Mouse (Mus musculus) gastrocnemius, postnatal 4 days (tissue): ENCODE results near the gene Mysm1. TPM values are rescaled to one million over a fixed set of nuclear protein-coding genes. Genes with fewer than 3 reads are reported as not detected.

Experiments
- DNase-seq, 2 experiments: peaks; one replicate each; pipeline ENCODE4 v3.0.0; 2021 to 2022; ENCODE audit warnings: low spot score in 2 of 2, mixed read lengths in 2 of 2
- long read RNA-seq, 2 experiments: library from polyadenylated mRNA; stranded (forward); transcript quantifications; one replicate each; pipeline ENCODE4 v2.0.0; 2021
- total RNA-seq, 2 experiments: library from RNA; stranded (reverse); gene quantifications; 2 replicates each; pipeline ENCODE4 v1.2.3; 2021

Gene Mysm1
- 10 to 100 TPM; 21.7 to 22.2 TPM for total RNA-seq
- long read RNA-seq, experiment 1, full-length matches to known transcripts, result 1 of 3 reads
- long read RNA-seq, experiment 1, partial matches to known transcripts, result 0 of 3 reads
- long read RNA-seq, experiment 1, other reads (novel, unspliced or antisense), result 2 of 3 reads
- long read RNA-seq, experiment 2, full-length matches to known transcripts, result 2 of 3 reads
- long read RNA-seq, experiment 2, partial matches to known transcripts, result 0 of 3 reads
- long read RNA-seq, experiment 2, other reads (novel, unspliced or antisense), result 1 of 3 reads

DNA sequence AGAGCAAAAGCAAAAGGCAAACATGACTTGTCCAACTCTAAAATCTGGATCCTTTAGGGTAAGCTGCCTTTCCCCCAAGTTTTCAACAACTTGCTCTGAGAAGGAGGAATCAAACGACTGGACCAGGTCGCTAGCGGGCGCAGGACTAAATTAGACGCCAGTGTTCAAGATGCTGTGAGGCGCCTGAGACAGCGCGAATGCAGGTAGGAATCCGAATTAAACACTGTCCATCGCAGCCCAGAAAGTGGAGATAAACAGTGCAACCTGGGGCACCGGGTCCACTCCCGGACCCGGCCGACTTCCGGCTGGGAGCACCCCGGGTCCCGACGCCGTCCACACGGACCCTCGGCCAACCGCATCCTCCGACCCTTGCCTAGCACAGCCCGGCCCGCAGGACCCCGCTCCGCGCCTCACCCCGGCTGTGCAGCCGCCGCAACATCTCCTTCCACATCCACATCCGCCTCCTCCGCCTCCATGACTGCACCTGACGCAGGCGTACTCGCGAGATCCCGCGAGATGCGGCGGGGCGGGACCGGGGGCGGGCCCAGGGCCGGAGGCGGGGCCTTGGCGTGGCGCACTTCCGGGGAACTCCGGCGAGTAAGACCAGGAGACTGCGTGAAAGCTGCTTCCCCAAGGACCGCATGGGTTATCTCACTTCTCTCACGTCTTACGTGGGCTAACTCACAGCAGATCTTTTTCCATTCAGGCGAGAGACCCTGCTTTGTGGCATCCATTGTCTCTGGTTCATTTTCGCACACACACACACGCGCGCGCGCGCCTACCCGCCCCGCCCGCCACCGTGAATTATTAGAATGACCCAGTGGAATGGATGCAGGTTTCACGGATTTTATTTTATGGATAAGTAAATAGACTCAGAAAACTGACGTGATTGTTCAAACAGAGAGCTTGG lies at the start of gene Mysm1:
TSS of gene Mysm1 (minus strand) at position 511 of the 910 bp plus-strand sequence.
- peak; percentile 94 to 96 for DNase-seq

DNA sequence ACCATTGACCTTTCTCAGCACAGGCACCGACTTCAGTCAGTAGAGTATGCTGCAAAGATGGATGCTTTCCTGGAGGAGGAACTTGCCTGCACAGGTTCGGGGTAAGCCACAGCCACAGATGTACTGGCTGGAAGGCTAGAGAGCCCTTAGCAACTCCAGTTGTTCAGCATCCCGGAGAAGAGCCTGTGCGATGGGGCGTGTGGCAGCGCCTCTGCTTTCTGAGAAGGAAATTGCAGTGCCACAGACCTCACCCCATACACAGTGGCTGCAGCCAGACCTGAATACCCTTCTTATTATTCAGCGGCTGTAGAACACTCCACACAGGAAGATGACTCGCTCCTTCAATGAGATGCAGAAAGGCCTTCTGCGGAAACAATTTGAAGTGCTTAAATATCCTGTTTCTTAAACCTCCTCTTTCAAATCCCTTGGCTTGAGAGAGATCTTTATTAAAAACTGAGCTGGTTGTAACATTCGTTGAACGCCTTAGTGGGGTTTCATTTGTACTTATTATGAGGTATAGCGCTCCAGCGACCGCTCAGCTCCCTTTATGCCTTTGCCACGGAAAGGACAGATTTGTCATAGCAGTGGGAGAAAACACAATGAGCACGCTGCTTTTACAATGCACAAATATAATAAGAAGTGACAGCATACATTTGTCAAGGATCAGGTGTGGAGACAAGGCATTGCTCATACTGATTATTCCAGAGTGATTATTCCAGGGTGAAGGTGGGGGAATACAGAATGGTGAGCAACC lies 47.1 kb upstream of the Mysm1 start:
- DNase-seq, result no peak

DNA sequence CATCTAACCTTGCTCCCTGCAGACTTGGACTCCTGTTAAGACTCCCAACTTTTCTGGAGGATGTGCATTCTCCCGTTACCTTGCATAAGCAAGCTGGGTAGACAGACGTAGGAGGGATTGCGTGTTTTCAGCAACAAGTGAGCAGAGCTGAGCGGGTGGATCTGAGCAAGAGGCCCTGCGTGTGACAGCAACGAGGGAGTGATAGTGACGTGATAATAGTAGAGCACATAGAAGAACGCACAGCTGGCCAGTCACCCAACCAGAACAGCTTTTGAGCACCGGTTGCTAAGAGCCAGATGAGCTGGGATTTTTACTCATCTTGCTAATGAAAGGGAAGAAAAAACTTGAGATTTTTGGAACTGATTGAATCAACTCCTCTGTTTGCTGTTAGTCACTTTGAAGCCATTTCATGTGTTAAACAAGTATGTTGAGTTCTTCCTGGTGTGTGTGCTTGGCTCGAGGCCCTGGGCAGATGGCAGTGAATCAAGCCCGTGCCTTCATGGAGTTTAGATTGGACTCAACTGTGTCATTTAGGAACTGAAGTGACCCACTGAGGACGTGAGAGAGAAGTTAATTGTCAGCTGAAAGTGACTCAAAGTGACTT lies 44.6 kb upstream of the Mysm1 start:
- DNase-seq, result no peak

DNA sequence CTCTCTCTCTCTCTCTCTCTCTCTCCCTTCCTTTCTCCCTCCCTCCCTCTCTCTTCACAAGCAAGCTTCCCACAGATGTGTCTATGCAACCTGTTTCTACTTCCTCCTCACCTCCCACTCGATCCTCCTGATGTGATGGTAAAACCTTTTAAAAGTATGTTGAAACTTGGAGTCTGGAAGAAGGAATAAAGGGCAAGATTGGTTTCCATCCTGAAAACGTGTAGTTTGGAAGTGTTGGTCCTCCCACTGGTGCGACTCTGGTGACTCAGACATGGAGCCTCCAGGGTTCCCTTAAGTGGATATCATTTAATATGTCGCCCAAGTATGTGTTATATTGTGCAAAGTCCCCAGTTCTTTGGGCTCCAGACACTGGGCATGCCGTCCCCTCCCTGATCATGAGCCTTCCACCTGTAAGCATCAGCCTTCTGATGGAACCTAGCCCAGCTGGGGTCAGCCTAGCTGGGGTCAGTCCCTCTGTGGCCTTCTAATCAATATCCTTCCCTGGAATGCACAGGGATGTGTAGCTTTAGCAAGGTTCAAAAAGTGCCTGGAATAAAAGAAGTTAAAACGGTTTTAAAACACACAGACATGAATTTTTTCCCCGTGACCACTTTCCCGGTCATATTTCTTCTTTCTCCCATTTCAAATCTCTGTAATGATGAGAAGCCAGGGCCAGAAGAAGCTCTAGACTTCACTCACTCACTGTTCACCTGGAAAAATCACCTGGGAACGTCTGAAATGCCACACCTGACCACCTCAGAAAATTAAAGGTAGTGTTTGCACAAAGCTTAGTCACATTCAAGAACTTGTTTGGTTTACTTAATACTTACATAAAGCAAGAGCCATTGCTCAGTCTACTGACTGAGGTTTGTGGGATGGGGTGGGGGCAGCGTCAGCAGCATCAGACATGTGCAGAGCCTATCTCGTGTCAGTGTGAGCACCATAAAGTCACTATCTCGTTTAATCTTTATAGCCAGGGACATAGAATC lies 43.0 kb upstream of the Mysm1 start:
- no peak for DNase-seq

DNA sequence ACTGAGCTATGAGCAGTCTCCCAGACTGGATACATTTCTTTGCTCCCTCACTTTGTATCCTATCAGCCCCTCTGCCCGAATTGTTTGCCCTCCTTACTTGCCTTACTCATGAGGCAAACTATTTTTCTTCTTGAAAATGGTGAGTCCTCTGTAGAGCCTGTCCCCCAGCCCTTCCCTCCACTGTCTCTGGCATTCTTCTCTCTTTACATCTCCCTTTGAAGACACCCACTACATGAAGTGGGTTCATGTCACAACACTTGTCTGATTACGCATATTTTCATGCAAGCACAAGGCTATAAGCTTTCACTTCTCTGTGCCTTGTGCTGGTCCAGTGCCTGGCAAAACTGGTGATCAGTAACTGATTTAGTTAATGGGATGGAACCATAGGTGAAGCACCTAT lies 41.3 kb upstream of the Mysm1 start:
- no peak for DNase-seq

DNA sequence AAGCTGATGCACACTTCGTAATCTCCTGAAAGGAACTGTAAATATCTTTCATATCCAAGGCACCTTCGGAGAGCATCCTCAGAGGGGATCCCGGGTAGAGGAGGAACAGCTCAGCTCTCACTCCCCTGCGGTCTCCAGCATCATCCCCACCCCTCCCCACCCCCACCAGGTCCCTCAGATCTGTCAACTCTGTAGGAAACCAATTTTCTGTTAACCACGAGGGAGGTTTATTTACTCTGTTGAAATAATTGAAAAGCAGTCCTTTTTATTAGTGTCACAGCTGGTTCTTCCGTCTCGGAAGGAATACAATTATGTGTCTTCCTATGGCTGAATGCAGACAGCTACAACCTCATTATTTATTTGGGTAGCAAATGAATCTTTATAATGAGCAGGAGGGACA lies 39.3 kb upstream of the Mysm1 start:
- DNase-seq, result no peak

DNA sequence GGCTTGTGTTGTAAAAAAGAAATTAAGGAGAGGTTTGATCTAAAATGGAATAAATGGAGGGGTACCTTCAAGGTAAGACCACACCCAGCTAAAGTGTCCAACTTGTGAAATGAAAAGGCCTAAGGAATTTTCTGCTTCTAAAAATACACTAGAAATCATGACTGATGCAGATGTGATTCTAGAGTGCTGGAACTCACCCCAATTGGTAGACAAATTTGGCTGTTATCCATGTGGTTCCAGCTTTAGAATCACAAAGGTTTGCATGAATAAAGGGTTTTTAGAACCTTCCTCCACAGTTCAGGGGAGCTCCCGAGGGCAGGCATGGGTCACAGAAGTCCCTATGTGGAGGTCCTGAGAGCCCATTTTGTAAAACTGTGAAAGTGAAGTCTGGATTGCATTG lies 33.8 kb upstream of the Mysm1 start:
- DNase-seq, result no peak

DNA sequence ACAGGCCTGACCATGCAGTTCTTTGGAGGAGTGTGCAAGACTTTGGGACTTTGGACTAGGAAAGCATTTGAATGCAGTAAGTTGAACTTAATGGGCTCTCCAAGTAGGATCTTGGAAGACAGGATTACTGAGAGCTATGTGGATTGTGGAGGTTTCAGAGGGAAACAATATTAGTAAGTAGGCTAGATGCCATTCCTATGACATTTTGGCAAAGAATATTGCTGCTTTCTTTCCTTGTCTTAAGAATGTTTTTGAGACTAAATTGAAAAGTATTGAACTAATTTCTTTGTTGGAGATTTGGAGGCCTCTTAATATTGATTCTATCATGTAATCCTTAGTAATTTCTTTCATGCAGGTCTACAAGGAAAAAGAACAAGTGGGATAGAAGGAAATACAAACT lies 33.4 kb upstream of the Mysm1 start:
- DNase-seq, result no peak

DNA sequence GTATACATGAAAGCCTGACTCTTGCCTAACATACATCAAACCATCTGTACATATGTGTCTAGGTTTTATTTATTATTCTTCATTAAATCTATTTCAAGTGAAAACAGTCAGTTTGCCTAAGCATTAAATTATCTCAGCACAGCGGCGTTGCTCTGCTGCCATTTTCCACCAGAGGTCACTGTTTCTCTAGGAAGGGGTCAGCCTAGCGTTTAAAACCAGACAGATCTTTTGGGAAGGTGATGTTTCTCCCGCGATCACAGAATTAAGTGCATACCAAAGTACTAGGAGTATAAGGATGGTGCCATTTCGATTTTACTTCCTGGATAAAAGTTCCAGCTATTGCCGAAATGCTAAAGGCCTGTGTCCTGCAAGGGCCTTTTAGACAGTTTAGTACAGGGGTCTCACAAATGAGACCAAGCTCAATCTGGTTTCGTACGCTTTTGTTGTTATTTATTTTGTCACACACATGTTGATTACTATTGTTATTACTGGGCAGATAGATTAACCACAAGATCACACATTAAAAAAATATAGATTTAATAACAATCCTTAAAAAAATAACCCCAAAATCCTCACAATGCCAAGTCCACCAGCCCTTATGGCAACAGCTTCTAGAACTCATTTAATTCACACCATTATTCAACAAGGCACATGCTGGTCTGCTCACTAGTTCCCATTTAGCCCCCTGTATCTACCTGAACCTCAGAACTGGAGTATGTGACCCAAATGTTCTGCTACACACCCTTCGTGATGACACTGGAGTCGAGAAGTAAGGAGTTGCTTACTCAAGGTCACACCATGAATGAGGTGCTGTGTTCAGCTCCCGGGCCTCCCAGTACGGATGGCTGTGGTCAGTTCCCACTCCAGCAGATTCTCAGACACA lies 29.5 kb upstream of the Mysm1 start:
- DNase-seq, result peak; percentile 40 to 62

DNA sequence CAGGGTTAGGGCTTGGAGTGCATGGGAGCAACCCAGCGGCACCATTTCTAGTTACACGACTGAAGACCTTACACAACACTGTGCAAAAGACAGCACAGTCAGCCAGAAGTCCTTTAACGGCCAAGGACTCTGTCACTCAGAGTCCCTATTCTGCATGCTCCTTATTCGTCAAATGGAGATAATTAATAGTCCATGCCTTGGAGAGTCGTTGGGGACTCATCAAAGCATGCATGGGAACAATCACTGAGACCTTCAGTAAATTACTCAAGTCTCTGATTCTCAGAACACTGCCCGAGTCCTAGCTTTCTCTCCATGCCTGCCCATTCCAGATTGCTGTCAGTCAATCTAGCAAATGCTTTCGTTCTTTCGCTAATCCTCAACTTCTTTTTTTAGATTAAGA lies 28.9 kb upstream of the Mysm1 start:
- DNase-seq, result no peak

DNA sequence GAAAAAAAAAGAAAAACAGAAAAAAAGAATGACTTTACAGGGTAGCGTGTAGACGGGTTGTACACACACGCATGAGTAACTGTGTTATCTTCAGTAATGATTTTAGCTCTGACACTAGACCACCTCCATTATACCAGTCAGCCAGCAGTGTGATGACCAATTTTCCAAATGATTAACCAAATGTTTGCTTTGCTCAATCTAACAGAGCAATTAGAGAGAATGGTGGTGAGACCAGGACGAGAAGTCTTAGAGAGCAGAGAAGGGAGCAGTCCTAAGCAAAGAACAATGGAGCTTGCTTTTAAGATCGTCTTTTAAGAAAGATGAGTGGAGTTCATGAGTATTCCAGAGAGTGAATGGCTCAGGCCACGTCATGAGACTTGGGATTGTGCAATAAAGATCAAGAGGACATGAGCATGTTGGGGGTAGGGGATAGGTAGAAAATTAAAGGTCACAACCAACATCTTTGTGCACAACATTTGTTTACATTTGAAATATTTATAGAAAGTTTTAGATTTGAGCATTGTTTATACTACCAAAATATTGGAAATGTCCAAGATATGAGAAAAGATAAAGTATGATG lies 26.4 kb upstream of the Mysm1 start:
- DNase-seq, result no peak

DNA sequence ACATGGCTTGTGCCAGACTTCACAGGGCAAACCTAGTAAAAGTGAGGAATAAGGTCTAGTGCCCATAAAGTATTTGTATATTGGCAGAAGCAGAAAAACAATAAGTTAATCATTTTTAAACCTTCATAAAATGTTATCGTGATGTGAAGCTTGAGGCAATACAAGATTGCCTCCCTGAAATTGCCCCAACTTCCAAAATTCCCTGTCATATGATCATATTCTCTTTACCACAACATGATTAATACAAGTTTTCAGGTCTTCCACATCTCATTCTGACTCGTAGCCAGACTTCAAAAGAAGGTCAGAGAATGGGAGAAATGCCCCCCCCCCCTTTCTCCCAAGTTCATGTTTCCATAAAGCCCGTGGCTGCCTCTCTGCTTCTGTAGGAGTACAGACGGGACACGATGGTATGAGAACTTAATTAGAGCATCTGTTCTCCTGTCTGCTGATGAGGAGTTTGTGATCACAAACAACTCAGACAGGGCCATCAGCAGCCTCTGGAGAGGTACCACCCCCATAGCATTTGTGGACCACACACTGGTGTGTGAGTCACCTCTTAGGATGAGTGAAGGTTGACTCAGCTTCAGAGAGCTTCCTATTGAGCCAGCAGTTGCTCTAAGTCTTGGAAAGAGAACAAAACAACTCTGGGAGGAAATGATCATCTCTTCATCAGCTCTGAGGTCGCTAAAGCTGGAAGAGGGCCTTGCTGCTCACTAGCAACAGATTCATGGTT lies 22.3 kb upstream of the Mysm1 start:
- no peak for DNase-seq

DNA sequence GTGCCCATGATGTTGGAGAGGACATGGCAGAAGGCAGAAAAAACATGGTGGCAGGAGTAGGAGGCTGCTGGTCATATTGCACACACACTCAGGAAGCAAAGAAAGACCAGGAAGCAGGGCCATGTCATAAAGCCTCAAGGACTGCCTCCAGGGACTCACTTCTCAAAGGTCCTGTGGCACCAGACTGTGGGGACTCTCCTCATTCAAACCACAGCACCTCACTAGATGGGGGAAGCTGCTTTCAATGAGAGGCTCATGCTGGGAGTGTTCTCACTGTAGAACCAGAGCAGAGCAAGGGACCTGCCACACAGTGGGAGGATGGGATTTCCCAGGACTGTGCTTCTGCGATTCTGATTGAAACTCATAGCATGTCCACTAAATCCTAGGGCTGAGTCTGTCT lies 21.2 kb upstream of the Mysm1 start:
- DNase-seq, result no peak

DNA sequence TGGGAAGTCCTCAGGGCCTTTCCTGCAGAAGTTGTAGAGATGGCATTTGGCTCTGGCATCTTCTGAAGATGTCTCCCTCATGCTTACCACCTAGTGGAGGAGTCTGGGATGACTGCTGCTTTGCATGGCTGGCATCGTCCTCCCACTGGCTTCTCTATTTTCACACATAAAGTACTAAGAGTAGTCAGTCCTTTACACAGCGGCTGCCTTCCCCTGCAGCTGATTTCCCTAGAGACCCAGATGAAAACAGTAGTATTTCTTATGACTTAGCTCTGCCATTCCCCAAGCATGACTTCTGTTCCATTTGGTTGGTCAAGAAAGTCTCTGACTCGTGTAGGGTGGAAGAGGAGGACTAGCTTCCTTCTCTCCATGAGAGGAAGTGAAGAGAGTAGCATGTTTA lies 20.3 kb upstream of the Mysm1 start:
- no peak for DNase-seq

DNA sequence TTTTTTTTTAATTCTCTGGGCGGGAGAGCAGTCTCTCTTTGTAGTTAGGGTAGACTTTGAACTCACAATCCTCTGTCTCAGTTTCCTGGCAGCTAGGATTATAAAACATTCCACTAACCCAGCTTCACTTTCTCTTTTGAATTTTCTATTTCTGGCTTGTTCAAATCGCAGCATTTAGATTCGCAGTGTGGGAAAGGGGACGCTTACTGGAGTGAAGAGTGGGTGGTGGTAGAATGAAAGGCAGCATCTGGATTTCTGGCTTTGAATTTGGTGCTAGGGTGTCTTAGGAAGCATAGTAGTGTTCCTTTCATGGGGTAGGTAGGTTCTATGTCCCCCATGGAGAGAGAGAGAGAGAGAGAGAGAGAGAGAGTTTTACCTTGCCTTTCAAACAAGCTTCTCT lies 17.0 kb upstream of the Mysm1 start:
- no peak for DNase-seq

DNA sequence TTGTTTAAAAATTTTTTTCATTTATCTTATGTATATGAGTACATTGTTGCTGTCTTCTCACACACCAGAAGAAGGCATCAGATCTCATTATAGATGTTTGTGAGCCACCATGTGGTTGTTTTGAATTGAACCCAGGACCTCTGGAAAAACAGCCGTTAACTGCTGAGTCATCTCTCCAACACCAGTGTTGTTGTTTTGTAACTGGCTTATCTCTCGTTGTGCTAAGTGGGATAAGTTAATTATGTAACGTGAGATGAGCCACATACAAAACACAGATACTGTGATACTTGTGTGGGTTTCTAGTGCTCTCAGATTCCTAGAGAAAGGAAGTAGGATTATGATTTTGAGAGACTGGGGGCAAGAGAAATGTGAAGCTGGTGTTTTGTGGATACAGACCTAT lies 11.3 kb upstream of the Mysm1 start:
- no peak for DNase-seq

DNA sequence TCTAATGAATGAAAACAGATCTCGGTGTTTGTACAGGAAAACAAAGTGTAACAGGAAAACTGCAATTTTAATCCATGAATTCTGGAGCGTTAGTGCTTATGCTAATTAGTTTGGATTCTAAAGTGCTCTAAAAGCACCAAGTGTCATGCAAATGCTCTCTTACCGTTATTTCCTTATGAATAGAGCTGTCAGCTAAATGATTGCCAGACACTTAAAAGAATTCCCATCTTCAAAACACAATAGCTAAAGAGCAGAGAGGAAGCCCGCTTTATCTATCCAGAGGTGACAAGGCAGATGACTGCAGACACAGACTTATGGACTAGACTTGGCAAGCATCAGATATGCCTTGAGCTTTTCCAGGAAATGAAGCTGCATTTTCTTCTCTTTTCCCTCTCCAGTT lies 8.8 kb upstream of the Mysm1 start:
- DNase-seq, result no peak

DNA sequence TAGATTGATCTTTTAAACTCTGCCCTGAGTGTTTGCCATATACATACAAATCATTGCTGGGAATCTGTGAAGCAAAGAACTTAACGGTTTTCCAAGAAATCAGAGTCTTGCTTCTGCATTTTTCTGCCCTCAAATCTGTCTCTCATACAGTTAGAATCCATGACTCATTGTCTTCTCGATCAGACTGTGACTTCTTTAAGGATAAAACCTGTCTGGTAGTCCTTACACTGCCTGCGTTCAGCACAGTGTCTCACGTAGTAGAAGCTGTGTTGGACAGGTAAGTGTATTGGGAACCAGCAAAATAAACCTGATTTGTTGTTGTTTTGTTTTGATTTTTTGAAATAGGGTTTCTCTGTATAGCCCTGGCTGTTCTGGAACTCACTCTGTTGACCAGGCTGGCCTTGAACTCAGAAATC lies 608 bp upstream of the Mysm1 start:
- DNase-seq, result no peak
